Mouse (Mus musculus) urinary bladder, postnatal 10 days (tissue): ENCODE results near the gene Tmem79.
"Not testable (repeated sequence)": the region's sequence is repeated elsewhere in the genome, so short reads cannot be mapped to it uniquely, and the experiment has no call there.

ENCODE experiments used
- DNase-seq: peaks from one replicate; pipeline ENCODE4 v3.0.0; 2022; ENCODE audit warnings: low spot score

Tmem79 gene

DNA sequence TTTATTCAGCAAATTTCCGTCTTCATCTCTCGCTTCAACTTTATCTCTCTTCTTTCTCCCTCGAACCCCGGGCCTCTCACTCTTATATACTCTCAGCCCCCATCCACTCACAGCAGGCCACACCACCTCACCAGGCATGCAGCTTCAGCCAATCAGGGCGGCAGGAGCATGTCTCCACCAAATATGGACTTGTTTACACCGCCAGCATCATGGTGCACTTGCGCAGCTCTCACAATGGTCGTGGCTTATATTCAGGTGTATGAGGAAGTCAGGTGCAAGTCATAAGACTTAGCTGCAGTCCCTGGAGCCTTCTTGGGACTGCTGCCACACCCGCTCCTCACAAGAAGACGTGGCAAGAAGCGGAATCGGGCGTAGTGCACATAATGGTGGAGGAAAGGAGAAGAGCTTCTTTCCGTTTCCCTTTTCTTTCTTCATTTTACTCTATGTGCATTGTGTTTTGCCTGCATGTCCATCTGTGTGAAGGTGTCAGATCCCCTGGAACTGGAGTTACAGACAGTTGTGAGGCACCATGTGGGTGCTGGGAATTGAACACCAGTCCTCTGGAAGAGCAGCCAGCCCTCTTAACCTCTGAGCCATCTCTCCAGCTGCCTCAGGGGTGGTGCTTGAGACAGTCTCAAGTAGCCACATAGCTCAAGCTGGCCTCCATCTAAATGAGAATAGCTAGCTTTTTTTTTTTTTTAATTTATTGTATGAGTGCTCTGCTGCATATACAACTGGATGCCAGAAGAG lies 51.0 kb downstream of the Tmem79 start:
- DNase-seq, result not testable (repeated sequence)

DNA sequence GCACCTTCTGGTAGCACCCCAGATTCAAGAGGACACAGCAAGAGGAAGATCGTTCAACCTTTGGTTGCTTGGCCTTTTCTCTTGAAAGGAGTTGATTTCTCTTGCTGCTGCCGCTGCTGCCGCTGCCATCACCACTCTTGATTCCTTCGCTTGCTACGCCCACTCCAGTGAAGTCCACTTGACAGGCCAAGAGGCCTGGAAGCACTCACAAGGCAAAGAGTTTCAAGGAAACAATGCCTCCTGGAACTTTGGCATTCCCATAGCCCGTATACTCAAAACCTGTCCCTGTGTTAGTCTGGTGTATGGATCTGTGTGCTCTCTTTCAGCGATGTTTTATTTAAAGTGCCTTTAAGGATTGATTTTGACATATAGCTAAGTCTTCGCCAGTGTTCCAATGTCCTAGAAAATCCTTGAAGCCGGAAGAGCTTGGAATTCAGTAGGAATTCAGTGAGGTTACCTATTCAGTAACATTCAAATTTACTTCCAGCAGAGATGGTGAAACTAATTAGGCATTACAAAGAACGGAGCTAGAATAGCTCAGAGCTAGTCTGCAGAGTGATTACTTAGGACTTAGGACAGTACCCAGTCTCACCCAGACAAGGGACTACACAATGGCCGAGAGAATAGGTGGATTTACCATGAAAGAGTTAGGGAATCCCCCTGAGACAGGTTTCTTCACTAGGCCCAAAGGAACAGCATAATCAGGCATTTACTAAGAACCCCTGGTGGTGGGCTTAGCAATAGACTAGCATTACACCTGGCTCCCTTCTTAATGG lies 54.6 kb downstream of the Tmem79 start:
- not testable (repeated sequence) for DNase-seq

DNA sequence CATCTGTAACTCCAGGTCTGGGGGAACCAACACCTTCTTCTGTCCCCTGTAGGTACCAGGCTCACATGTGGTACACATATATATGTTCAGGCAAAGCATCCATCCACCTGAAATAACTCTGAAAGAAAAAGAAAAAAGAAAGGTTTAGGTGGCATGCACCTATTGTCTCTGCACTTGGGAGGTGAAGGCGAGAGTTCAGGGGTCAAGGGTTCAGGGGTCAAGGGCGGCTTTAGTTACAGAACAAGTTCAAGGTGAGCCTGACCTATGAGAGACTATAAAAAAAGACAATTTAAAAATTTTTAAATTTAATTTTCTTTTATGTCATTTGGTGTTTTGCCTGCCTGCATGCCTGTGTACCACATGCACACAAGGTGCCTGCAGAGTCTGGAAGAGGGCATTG lies 55.9 kb downstream of the Tmem79 start:
- no peak for DNase-seq
